Mouse (Mus musculus) adrenal gland, postnatal 36 days (tissue): ENCODE measurements around the gene Adap1. TPM values are rescaled to one million over a fixed set of nuclear protein-coding genes. Genes with fewer than 3 reads are reported as not detected.

Experiments
- DNase-seq, 2 experiments: peaks; one replicate each; pipeline ENCODE4 v3.0.0; 2021; ENCODE audit warnings: mixed read lengths in 1 of 2
- microRNA-seq: library from miRNA; unstranded; fragments of <30 nt; microRNA quantifications from one replicate; pipeline ENCODE4 v1.2.0, GENCODE M21; 2021
- total RNA-seq, 2 experiments: library from RNA; stranded (reverse); gene quantifications; 2 replicates each; pipeline ENCODE4 v1.2.3; 2021

The Adap1 gene
- total RNA-seq, 2 experiments from 2014 or later: 5.0 to 8.5 TPM

- no peak for DNase-seq
Observed at GRCm38 (mm10) chr5:139251736-139252080, 73.7 kb downstream of the Adap1 start.

- no peak for DNase-seq
Observed at GRCm38 (mm10) chr5:139251279-139251678, 74.1 kb downstream of the Adap1 start.

GRCm38 (mm10) chr5:139248846-139249245 lies 76.6 kb downstream of the Adap1 start:
- peak; percentile 77 to 86 for DNase-seq

- DNase-seq: no peak
Observed at GRCm38 (mm10) chr5:139247767-139248166, 77.7 kb downstream of the Adap1 start.

GRCm38 (mm10) chr5:139243384-139243783 lies 82.0 kb downstream of the Adap1 start:
- DNase-seq: no peak

- peak in 1 of 2 experiments; percentile 48 for DNase-seq
Observed at GRCm38 (mm10) chr5:139241022-139241761, 84.2 kb downstream of the Adap1 start.

GRCm38 (mm10) chr5:139237436-139237835 lies 88.0 kb downstream of the Adap1 start:
- no peak for DNase-seq

GRCm38 (mm10) chr5:139234423-139234822 lies 91.0 kb downstream of the Adap1 start:
- no peak for DNase-seq

- no peak for DNase-seq
Observed at GRCm38 (mm10) chr5:139232083-139232482, 93.3 kb downstream of the Adap1 start.

- DNase-seq: no peak
Observed at GRCm38 (mm10) chr5:139229716-139230115, 95.7 kb downstream of the Adap1 start.

- DNase-seq: no peak
Observed at GRCm38 (mm10) chr5:139228318-139228717, 97.1 kb downstream of the Adap1 start.

- no peak for DNase-seq
Observed at GRCm38 (mm10) chr5:139227645-139228044, 97.8 kb downstream of the Adap1 start.

- no peak for DNase-seq
Observed at GRCm38 (mm10) chr5:139227236-139227635, 98.2 kb downstream of the Adap1 start.

GRCm38 (mm10) chr5:139223331-139223730 lies 102.1 kb downstream of the Adap1 start:
- no peak for DNase-seq

Small RNA genes within 50 kb of the gene (microRNA-seq; reads per million reads assigned to microRNA genes)
- gene Mir339: 410 reads per million, percentile 69 among the genes with 10 or more reads in this experiment

Other genes starting within 250 kb of the Adap1 start
- 10 to 100 TPM; 20.2 to 52.4 TPM for gene Prkar1b, start 175.6 kb downstream of the Adap1 start, total RNA-seq
- 10 to 100 TPM; 22.7 to 22.8 TPM for gene Dnaaf5, start 175.4 kb downstream of the Adap1 start, total RNA-seq
- gene Sun1, start 125.0 kb downstream of the Adap1 start, total RNA-seq: 100 to 1,000 TPM in 1 of 2 experiments, 10 to 100 TPM in 1; 73.4 to 105 TPM
- gene Get4, start 73.3 kb downstream of the Adap1 start, total RNA-seq: 10 to 100 TPM; 80.1 to 97.0 TPM
- gene Cox19, start 25.8 kb upstream of the Adap1 start, total RNA-seq: 10 to 100 TPM; 71.0 to 87.5 TPM
- gene Cyp2w1, start 27.0 kb upstream of the Adap1 start, total RNA-seq: not detected
- 10 to 100 TPM; 15.2 to 17.9 TPM for gene Gpr146, start 52.1 kb upstream of the Adap1 start, total RNA-seq
- gene C130050O18Rik, start 79.7 kb upstream of the Adap1 start, total RNA-seq: under 1 TPM; 0.49 to 0.79 TPM
- 1 to 10 TPM; 2.8 to 4.7 TPM for gene Gper1, start 97.5 kb upstream of the Adap1 start, total RNA-seq
- 10 to 100 TPM; 11.9 to 12.3 TPM for gene 3110082I17Rik, start 134.9 kb upstream of the Adap1 start, total RNA-seq
- 10 to 100 TPM; 28.6 to 34.9 TPM for gene Zfand2a, start 158.9 kb upstream of the Adap1 start, total RNA-seq
- not detected for gene Uncx, start 217.9 kb upstream of the Adap1 start, total RNA-seq